Mouse (Mus musculus): ENCODE data around the gene Cabcoco1. TPM values are rescaled to one million over a fixed set of nuclear protein-coding genes. Genes with fewer than 3 reads are reported as not detected.

Gene Cabcoco1
- polyA plus RNA-seq, 1 experiment from 2014 or later, result 2.1 TPM

GRCm38 (mm10) chr10:68435001-68435560 is 106.6 kb downstream of the Cabcoco1 start:
- Histone ChIP-seq H3K27me3 (ENCODE audit: control insufficient read depth, insufficient read depth, low read depth, low read length) (no peaks in the 10 kb centered on the region), H3K4me3 (ENCODE audit: low read depth, low read length) (no peak overlapping the region), H3K9me3 (replicated peaks; ENCODE audit: control insufficient read depth, low read length) (no peaks in the 10 kb centered on the region), H3K4me2 (ENCODE audit: low read depth, low read length) (no peak overlapping the region), H3K9ac (ENCODE audit: low read depth, low read length) (no peak overlapping the region), H3K4me1 (ENCODE audit: control insufficient read depth, low read depth, low read length) (no peaks in the 10 kb centered on the region), H3K36me3 (ENCODE audit: control insufficient read depth, insufficient read depth) (no peaks in the 10 kb centered on the region), H3K27ac (ENCODE audit: low read length) (no peak overlapping the region)
- WGBS (ENCODE audit: insufficient replicate concordance), result 60% methylated on average over 13 of the region's 13 CpGs
- ATAC-seq (ENCODE audit: low read depth), result no peak

DNA sequence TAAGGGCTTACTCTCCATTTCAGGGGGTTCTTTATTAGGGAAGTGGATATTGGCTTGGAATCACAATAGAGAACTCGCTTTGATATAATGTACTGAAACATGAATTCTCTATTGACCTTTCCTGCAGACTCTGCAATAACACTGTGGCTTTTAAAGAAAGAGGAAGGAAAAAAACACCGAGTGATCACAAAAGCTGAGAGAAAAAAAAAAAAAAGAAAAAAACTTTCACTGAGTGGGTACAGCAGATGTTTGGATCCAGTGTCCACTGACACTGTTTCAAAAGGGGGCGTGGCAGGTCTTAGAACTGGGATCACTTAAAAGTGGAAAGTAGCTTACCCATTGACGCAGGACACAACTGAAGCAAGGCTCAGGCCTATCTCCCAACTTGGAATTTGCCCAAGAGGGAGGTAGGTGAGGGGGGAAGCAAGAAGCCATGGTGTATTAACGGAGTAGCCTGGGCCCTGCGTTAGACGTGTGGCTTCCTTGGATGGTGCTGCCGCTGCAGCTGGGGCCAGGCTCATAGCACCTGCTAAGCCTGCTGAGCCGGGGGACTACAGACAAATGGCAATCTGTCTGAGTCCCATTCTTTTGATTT is 107.6 kb downstream of the Cabcoco1 start:
- WGBS (ENCODE audit: insufficient replicate concordance), result 53% methylated on average over 9 of the region's 9 CpGs
- H3K9me3 ChIP-seq (replicated peaks; ENCODE audit: control insufficient read depth, low read length), result no peaks in the 10 kb centered on the region
- ATAC-seq (ENCODE audit: low read depth), result no peak
- no peak overlapping the region for H3K27ac ChIP-seq (ENCODE audit: low read length)
- H3K9ac ChIP-seq (ENCODE audit: low read depth, low read length), result no peak overlapping the region
- H3K27me3 ChIP-seq (ENCODE audit: control insufficient read depth, insufficient read depth, low read depth, low read length), result no peaks in the 10 kb centered on the region
- no peak overlapping the region for H3K4me2 ChIP-seq (ENCODE audit: low read depth, low read length)
- H3K4me1 ChIP-seq (ENCODE audit: control insufficient read depth, low read depth, low read length), result no peaks in the 10 kb centered on the region
- H3K4me3 ChIP-seq (ENCODE audit: low read depth, low read length), result no peak overlapping the region
- no peaks in the 10 kb centered on the region for H3K36me3 ChIP-seq (ENCODE audit: control insufficient read depth, insufficient read depth)

DNA sequence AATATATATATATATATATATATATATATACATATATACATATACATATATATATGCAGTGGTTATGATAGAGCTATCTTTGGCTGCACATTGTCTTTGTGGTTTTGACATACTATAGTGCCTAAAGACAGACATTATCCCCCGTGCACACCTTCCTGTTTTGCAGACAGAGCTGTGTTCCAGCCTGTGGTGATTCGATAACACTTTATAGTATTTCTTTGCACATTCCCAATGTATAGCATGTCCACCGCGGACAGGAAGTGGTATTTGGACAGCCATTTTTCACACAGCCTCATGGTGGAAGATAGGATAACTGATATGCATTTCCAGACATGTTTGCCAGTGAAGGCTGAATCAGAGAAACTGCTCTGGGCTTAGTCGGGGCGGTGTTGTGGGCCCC is 110.3 kb downstream of the Cabcoco1 start:
- Histone ChIP-seq H3K4me1 (ENCODE audit: control insufficient read depth, low read depth, low read length) (no peaks in the 10 kb centered on the region), H3K4me2 (ENCODE audit: low read depth, low read length) (peak overlapping the region; percentile 15; the same call in 1 of the 2 replicates), H3K27ac (ENCODE audit: low read length) (no peak overlapping the region), H3K27me3 (ENCODE audit: control insufficient read depth, insufficient read depth, low read depth, low read length) (no peaks in the 10 kb centered on the region), H3K9ac (ENCODE audit: low read depth, low read length) (no peak overlapping the region), H3K36me3 (ENCODE audit: control insufficient read depth, insufficient read depth) (no peaks in the 10 kb centered on the region), H3K9me3 (replicated peaks; ENCODE audit: control insufficient read depth, low read length) (no peaks in the 10 kb centered on the region), H3K4me3 (ENCODE audit: low read depth, low read length) (no peak overlapping the region)
- 16% methylated on average over 6 of the region's 6 CpGs for WGBS (ENCODE audit: insufficient replicate concordance)
- ATAC-seq (ENCODE audit: low read depth), result peak; percentile 75

DNA sequence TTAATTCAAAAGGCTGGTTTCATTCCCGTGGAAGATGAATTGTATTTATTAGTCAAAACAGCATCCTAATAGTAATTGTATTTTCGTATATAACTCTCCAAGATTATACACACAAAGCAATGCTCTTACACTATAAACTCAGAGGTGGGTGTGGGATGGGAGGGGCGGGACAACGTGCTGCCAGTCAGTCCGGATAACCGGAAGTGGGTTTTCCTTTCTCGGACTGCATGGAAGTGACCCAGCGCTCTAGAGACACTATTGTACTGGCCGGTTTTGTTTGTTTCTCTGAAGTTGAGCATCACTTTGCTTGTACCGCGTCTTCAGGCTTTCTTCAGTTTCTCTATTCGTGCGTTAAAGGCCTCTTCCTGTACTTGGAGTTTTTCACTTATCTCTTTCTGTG is 110.8 kb downstream of the Cabcoco1 start:
- H3K4me2 ChIP-seq (ENCODE audit: low read depth, low read length), result peak overlapping the region; percentile 33; the same call in 1 of the 2 replicates
- H3K27me3 ChIP-seq (ENCODE audit: control insufficient read depth, insufficient read depth, low read depth, low read length), result no peaks in the 10 kb centered on the region
- WGBS (ENCODE audit: insufficient replicate concordance), result 26% methylated on average over 13 of the region's 13 CpGs
- no peak overlapping the region for H3K9ac ChIP-seq (ENCODE audit: low read depth, low read length)
- ATAC-seq (ENCODE audit: low read depth), result no peak
- no peak overlapping the region for H3K27ac ChIP-seq (ENCODE audit: low read length)
- H3K4me1 ChIP-seq (ENCODE audit: control insufficient read depth, low read depth, low read length), result no peaks in the 10 kb centered on the region
- H3K9me3 ChIP-seq (replicated peaks; ENCODE audit: control insufficient read depth, low read length), result no peaks in the 10 kb centered on the region
- no peaks in the 10 kb centered on the region for H3K36me3 ChIP-seq (ENCODE audit: control insufficient read depth, insufficient read depth)
- H3K4me3 ChIP-seq (ENCODE audit: low read depth, low read length), result peak overlapping the region; percentile 20; the same call in 1 of the 2 replicates

GRCm38 (mm10) chr10:68420393-68420920 is 121.2 kb downstream of the Cabcoco1 start:
- Histone ChIP-seq H3K27me3 (ENCODE audit: control insufficient read depth, insufficient read depth, low read depth, low read length) (no peaks in the 10 kb centered on the region), H3K4me3 (ENCODE audit: low read depth, low read length) (no peak overlapping the region), H3K4me1 (ENCODE audit: control insufficient read depth, low read depth, low read length) (no peaks in the 10 kb centered on the region), H3K9ac (ENCODE audit: low read depth, low read length) (no peak overlapping the region), H3K36me3 (ENCODE audit: control insufficient read depth, insufficient read depth) (no peaks in the 10 kb centered on the region), H3K4me2 (ENCODE audit: low read depth, low read length) (no peak overlapping the region), H3K27ac (ENCODE audit: low read length) (no peak overlapping the region), H3K9me3 (replicated peaks; ENCODE audit: control insufficient read depth, low read length) (no peaks in the 10 kb centered on the region)
- WGBS (ENCODE audit: insufficient replicate concordance), result 58% methylated on average over 7 of the region's 7 CpGs
- no peak for ATAC-seq (ENCODE audit: low read depth)

DNA sequence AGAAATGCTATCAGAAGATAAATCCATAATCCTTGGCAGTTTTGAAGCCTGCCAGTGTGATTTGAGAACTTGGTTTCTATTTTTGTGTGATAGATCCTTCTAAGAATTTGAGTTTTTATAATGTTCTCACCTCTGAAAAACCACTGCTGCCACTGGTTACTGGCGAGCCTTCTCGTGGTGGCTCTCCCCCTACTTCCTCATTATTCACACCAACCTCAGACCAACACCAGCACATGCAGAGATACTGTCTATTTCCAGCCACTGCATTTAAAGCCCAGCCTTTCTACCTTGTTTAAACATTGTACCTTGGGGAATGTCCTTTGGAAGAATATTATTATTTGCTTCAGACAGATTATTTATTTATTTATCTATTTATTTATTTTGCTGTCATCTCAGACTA is 121.8 kb downstream of the Cabcoco1 start:
- 15% methylated on average over 2 of the region's 2 CpGs for WGBS (ENCODE audit: insufficient replicate concordance)
- Histone ChIP-seq H3K4me3 (ENCODE audit: low read depth, low read length) (no peak overlapping the region), H3K9me3 (replicated peaks; ENCODE audit: control insufficient read depth, low read length) (no peaks in the 10 kb centered on the region), H3K36me3 (ENCODE audit: control insufficient read depth, insufficient read depth) (no peaks in the 10 kb centered on the region), H3K4me2 (ENCODE audit: low read depth, low read length) (no peak overlapping the region), H3K9ac (ENCODE audit: low read depth, low read length) (no peak overlapping the region), H3K4me1 (ENCODE audit: control insufficient read depth, low read depth, low read length) (no peaks in the 10 kb centered on the region), H3K27me3 (ENCODE audit: control insufficient read depth, insufficient read depth, low read depth, low read length) (no peaks in the 10 kb centered on the region), H3K27ac (ENCODE audit: low read length) (no peak overlapping the region)
- ATAC-seq (ENCODE audit: low read depth), result no peak

DNA sequence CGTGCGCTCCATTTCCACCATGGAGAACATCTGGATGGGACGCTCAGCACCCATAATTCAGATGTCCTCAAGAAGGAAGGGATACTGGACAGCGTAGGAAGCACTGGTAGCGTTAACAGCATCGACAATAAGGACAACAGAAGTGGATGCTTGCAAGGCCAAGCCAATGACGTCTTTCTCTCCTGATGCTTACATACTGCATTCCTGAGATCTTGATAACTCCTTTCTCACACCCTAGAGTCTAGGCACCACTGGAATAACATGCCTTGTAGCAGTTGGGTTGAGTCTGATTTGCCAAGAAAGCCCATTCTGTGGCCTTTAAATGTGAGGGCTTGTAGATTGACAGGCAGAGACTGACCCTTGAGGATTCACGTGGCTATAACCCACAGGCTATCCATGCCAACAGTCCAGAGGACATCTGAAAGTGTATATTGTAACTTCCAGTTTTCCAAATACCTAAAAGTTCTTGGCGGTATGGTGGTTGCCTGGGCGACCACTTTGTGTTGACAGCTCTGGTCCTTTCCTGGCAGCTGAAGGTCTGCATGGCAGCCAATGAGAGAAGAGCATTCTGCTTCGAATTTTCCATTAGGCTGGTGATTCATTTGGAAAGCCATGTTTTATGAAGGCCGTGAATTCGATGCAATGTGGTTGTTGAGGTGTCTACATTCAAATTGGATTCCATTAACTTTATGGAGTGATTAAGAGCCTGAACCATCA is 124.5 kb downstream of the Cabcoco1 start:
- no peak for ATAC-seq (ENCODE audit: low read depth)
- no peaks in the 10 kb centered on the region for H3K27me3 ChIP-seq (ENCODE audit: control insufficient read depth, insufficient read depth, low read depth, low read length)
- no peak overlapping the region for H3K9ac ChIP-seq (ENCODE audit: low read depth, low read length)
- WGBS (ENCODE audit: insufficient replicate concordance), result 68% methylated on average over 13 of the region's 13 CpGs
- H3K4me3 ChIP-seq (ENCODE audit: low read depth, low read length), result no peak overlapping the region
- no peaks in the 10 kb centered on the region for H3K9me3 ChIP-seq (replicated peaks; ENCODE audit: control insufficient read depth, low read length)
- no peak overlapping the region for H3K4me2 ChIP-seq (ENCODE audit: low read depth, low read length)
- H3K4me1 ChIP-seq (ENCODE audit: control insufficient read depth, low read depth, low read length), result no peaks in the 10 kb centered on the region
- no peak overlapping the region for H3K27ac ChIP-seq (ENCODE audit: low read length)
- H3K36me3 ChIP-seq (ENCODE audit: control insufficient read depth, insufficient read depth), result no peaks in the 10 kb centered on the region

DNA sequence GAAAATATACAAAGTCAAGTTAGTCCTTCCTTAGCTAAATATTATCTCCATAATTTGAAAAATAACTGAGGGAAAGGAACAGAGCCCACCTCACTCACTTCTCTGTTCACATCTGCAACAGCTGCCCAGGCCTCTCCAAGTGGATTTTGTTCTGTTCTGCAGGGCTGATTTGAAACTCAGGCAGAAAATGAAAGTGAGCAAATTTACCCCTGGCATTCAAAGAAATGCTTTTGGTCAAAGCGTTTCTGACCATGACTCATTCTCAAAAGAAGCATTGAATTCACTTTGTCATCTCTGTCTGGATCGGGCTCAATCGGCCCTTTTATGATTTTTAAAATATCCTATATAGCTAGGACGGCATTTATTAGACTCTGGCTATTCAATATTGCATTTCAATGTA is 135.8 kb downstream of the Cabcoco1 start:
- no peaks in the 10 kb centered on the region for H3K4me1 ChIP-seq (ENCODE audit: control insufficient read depth, low read depth, low read length)
- H3K9ac ChIP-seq (ENCODE audit: low read depth, low read length), result no peak overlapping the region
- WGBS (ENCODE audit: insufficient replicate concordance), result 77% methylated on average over 4 of the region's 4 CpGs
- H3K27ac ChIP-seq (ENCODE audit: low read length), result no peak overlapping the region
- H3K4me3 ChIP-seq (ENCODE audit: low read depth, low read length), result no peak overlapping the region
- no peaks in the 10 kb centered on the region for H3K9me3 ChIP-seq (replicated peaks; ENCODE audit: control insufficient read depth, low read length)
- ATAC-seq (ENCODE audit: low read depth), result no peak
- no peak overlapping the region for H3K4me2 ChIP-seq (ENCODE audit: low read depth, low read length)
- no peaks in the 10 kb centered on the region for H3K36me3 ChIP-seq (ENCODE audit: control insufficient read depth, insufficient read depth)
- no peaks in the 10 kb centered on the region for H3K27me3 ChIP-seq (ENCODE audit: control insufficient read depth, insufficient read depth, low read depth, low read length)

DNA sequence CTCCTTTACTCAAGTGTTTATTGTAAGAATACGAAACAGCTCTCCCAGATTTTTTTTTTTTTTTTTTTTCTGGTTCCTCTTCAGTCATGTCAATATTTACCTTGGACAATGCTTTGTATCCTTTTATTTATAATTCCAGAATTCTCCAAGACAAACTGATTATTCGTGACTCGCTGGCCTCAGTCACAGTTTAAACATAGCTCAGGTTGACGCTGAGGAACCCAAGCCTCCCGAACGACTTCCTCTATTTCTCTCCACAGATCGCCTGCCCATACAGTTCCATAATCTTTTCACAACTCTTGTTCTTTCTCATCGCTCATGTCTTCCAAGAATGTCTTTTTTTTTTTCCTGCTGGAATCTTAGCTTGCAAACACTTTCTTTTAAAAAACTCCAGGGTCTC is 144.9 kb downstream of the Cabcoco1 start:
- Histone ChIP-seq H3K27me3 (ENCODE audit: control insufficient read depth, insufficient read depth, low read depth, low read length) (no peaks in the 10 kb centered on the region), H3K36me3 (ENCODE audit: control insufficient read depth, insufficient read depth) (no peaks in the 10 kb centered on the region), H3K27ac (ENCODE audit: low read length) (no peak overlapping the region), H3K4me2 (ENCODE audit: low read depth, low read length) (no peak overlapping the region), H3K9ac (ENCODE audit: low read depth, low read length) (no peak overlapping the region), H3K4me1 (ENCODE audit: control insufficient read depth, low read depth, low read length) (no peaks in the 10 kb centered on the region), H3K4me3 (ENCODE audit: low read depth, low read length) (no peak overlapping the region), H3K9me3 (replicated peaks; ENCODE audit: control insufficient read depth, low read length) (no peaks in the 10 kb centered on the region)
- 15% methylated on average over 8 of the region's 8 CpGs for WGBS (ENCODE audit: insufficient replicate concordance)
- ATAC-seq (ENCODE audit: low read depth), result no peak

All from liver, embryonic 16.5 days (tissue).